Mouse (Mus musculus): Measurements from ENCODE around the gene Fam129a. TPM values are rescaled to one million over a fixed set of nuclear protein-coding genes. Genes with fewer than 3 reads are reported as not detected.

Fam129a gene
- total and polyA plus RNA-seq, 2 experiments from 2014 or later, result 1.2 to 1.4 TPM

DNA sequence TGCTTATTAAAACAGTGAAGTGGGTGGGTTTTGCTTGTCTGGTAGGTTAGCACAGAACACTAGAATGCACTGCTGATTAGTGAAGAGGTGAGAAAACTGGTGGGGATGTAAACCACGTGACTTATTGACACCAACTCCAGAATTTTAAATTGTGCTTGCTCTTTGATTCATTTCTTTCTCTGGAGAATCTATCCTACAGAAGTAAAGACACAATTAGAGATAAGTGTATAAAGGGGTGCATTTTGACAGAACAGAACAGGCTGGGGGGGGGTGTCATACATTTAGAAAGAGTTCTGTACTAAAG lies 185.4 kb downstream of the Fam129a start:
- H3K4me3 ChIP-seq (ENCODE audit: low read depth, low read length), result peak overlapping the region; percentile 82
- ATAC-seq (ENCODE audit: low FRiP score) (no peak), DNase-seq (ENCODE audit: low spot score) (no peak)
- peak overlapping the region; percentile 70; the same call in 1 of the 2 replicates for H3K9ac ChIP-seq (replicated peaks; ENCODE audit: low read length, poor library complexity, severe bottlenecking)
- no peaks in the 10 kb centered on the region for H3K9me3 ChIP-seq (ENCODE audit: low read length)
- no peaks in the 10 kb centered on the region for H3K4me1 ChIP-seq (ENCODE audit: insufficient read depth, low read length)
- no peaks in the 10 kb centered on the region for H3K27me3 ChIP-seq (ENCODE audit: insufficient read depth, low read length)
- peak overlapping the region; percentile 78 for H3K4me2 ChIP-seq (ENCODE audit: low read depth, low read length, poor library complexity, severe bottlenecking)
- H3K36me3 ChIP-seq (ENCODE audit: insufficient read depth, low read length), result peaks cover 4% of the 10 kb centered on the region; the same call in 1 of the 2 replicates
- no peak for TF ChIP-seq CTCF (IDR thresholded peaks at IDR 0.05)
- 50% methylated on average over 1 of the region's 1 CpGs for WGBS
- H3K27ac ChIP-seq (ENCODE audit: low read depth, low read length), result no peak overlapping the region

DNA sequence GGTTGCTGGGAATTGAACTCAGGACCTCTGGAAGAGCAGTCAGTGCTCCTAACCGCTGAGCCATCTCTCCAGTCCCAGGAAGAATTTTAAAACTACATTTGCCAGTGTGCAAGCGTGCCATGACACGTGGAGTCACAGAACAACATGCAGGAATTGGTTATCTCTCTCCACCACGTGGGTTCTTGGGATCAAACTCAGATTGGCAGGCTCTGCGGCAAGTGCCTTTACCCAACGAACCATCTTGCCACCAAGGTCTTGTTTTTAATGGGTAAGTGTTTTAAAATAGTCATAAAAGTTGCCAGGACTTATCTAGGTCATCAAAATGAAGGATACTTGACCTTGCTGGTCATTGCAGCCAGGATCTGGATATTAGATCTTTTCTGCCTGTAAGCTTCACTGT lies 187.3 kb downstream of the Fam129a start:
- H3K4me1 ChIP-seq (ENCODE audit: insufficient read depth, low read length), result no peaks in the 10 kb centered on the region
- H3K4me3 ChIP-seq (ENCODE audit: low read depth, low read length), result no peak overlapping the region
- no peak overlapping the region for H3K9ac ChIP-seq (replicated peaks; ENCODE audit: low read length, poor library complexity, severe bottlenecking)
- H3K27me3 ChIP-seq (ENCODE audit: insufficient read depth, low read length), result no peaks in the 10 kb centered on the region
- no peak overlapping the region for H3K4me2 ChIP-seq (ENCODE audit: low read depth, low read length, poor library complexity, severe bottlenecking)
- DNase-seq (ENCODE audit: low spot score), result no peak
- no peak for TF ChIP-seq CTCF (IDR thresholded peaks at IDR 0.05)
- no peak overlapping the region for H3K27ac ChIP-seq (ENCODE audit: low read depth, low read length)
- ATAC-seq (ENCODE audit: low FRiP score), result no peak
- WGBS, result 92% methylated on average over 6 of the region's 6 CpGs
- H3K36me3 ChIP-seq (ENCODE audit: insufficient read depth, low read length), result peaks cover 6% of the 10 kb centered on the region; the same call in 1 of the 2 replicates
- H3K9me3 ChIP-seq (ENCODE audit: low read length), result no peaks in the 10 kb centered on the region

DNA sequence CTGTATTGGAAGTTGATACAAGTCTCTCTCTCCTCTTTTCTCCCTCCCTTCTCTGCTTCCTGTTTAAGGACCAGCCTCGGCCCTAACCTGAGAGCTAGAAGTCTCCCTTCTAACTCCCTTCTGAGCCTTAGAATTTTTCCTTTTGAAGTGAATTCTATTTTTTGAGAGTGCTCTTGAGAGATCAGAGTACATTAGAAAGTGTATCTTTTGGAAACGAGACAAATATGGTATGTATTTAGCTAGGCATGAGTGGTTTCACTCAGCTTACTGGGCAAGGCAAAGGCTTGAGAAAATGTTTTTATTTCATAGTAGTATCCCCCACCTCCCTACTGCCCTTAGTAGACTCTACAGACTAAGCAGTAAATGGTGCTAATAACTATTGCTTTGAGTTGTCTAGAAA lies 188.0 kb downstream of the Fam129a start:
- Histone ChIP-seq H3K36me3 (ENCODE audit: insufficient read depth, low read length) (peaks cover 6% of the 10 kb centered on the region; the same call in 1 of the 2 replicates), H3K9me3 (ENCODE audit: low read length) (no peaks in the 10 kb centered on the region), H3K27ac (ENCODE audit: low read depth, low read length) (no peak overlapping the region), H3K9ac (replicated peaks; ENCODE audit: low read length, poor library complexity, severe bottlenecking) (no peak overlapping the region), H3K27me3 (ENCODE audit: insufficient read depth, low read length) (no peaks in the 10 kb centered on the region), H3K4me3 (ENCODE audit: low read depth, low read length) (no peak overlapping the region), H3K4me2 (ENCODE audit: low read depth, low read length, poor library complexity, severe bottlenecking) (no peak overlapping the region), H3K4me1 (ENCODE audit: insufficient read depth, low read length) (no peaks in the 10 kb centered on the region)
- DNase-seq (ENCODE audit: low spot score) (no peak), ATAC-seq (ENCODE audit: low FRiP score) (no peak)
- 84% methylated on average over 2 of the region's 2 CpGs for WGBS
- no peak for TF ChIP-seq CTCF (IDR thresholded peaks at IDR 0.05)

GRCm38 (mm10) chr1:151764236-151764635 lies 193.2 kb downstream of the Fam129a start:
- TF ChIP-seq CTCF (IDR thresholded peaks at IDR 0.05), result no peak
- Histone ChIP-seq H3K27me3 (ENCODE audit: insufficient read depth, low read length) (no peaks in the 10 kb centered on the region), H3K27ac (ENCODE audit: low read depth, low read length) (no peak overlapping the region), H3K36me3 (ENCODE audit: insufficient read depth, low read length) (peaks cover 9% of the 10 kb centered on the region; the same call in 1 of the 2 replicates), H3K9me3 (ENCODE audit: low read length) (no peaks in the 10 kb centered on the region), H3K4me1 (ENCODE audit: insufficient read depth, low read length) (no peaks in the 10 kb centered on the region), H3K4me3 (ENCODE audit: low read depth, low read length) (no peak overlapping the region), H3K9ac (replicated peaks; ENCODE audit: low read length, poor library complexity, severe bottlenecking) (no peak overlapping the region), H3K4me2 (ENCODE audit: low read depth, low read length, poor library complexity, severe bottlenecking) (no peak overlapping the region)
- WGBS, result 77% methylated on average over 3 of the region's 3 CpGs
- ATAC-seq (ENCODE audit: low FRiP score) (no peak), DNase-seq (ENCODE audit: low spot score) (no peak)

GRCm38 (mm10) chr1:151766166-151766565 lies 195.2 kb downstream of the Fam129a start:
- no peak overlapping the region for H3K9ac ChIP-seq (replicated peaks; ENCODE audit: low read length, poor library complexity, severe bottlenecking)
- ATAC-seq (ENCODE audit: low FRiP score) (no peak), DNase-seq (ENCODE audit: low spot score) (no peak)
- no peak overlapping the region for H3K4me2 ChIP-seq (ENCODE audit: low read depth, low read length, poor library complexity, severe bottlenecking)
- no peak for TF ChIP-seq CTCF (IDR thresholded peaks at IDR 0.05)
- H3K9me3 ChIP-seq (ENCODE audit: low read length), result no peaks in the 10 kb centered on the region
- H3K36me3 ChIP-seq (ENCODE audit: insufficient read depth, low read length), result peaks cover 15% of the 10 kb centered on the region
- WGBS, result 88% methylated on average over 2 of the region's 2 CpGs
- H3K4me3 ChIP-seq (ENCODE audit: low read depth, low read length), result no peak overlapping the region
- no peaks in the 10 kb centered on the region for H3K4me1 ChIP-seq (ENCODE audit: insufficient read depth, low read length)
- H3K27me3 ChIP-seq (ENCODE audit: insufficient read depth, low read length), result no peaks in the 10 kb centered on the region
- H3K27ac ChIP-seq (ENCODE audit: low read depth, low read length), result no peak overlapping the region

GRCm38 (mm10) chr1:151766976-151767654 lies 196.1 kb downstream of the Fam129a start:
- Histone ChIP-seq H3K36me3 (ENCODE audit: insufficient read depth, low read length) (peaks cover 14% of the 10 kb centered on the region), H3K9me3 (ENCODE audit: low read length) (no peaks in the 10 kb centered on the region), H3K4me2 (ENCODE audit: low read depth, low read length, poor library complexity, severe bottlenecking) (no peak overlapping the region), H3K4me1 (ENCODE audit: insufficient read depth, low read length) (no peaks in the 10 kb centered on the region), H3K27me3 (ENCODE audit: insufficient read depth, low read length) (no peaks in the 10 kb centered on the region), H3K4me3 (ENCODE audit: low read depth, low read length) (no peak overlapping the region), H3K27ac (ENCODE audit: low read depth, low read length) (no peak overlapping the region), H3K9ac (replicated peaks; ENCODE audit: low read length, poor library complexity, severe bottlenecking) (no peak overlapping the region)
- DNase-seq (ENCODE audit: low spot score), result no peak
- WGBS, result 66% methylated on average over 3 of the region's 3 CpGs
- TF ChIP-seq CTCF (IDR thresholded peaks at IDR 0.05), result peak; percentile 30; the same call in 1 of the 2 replicates
- no peak for ATAC-seq (ENCODE audit: low FRiP score)

All from midbrain, postnatal 0 days (tissue).